Mouse (Mus musculus) spleen, adult 12 weeks (tissue): ENCODE results near the gene Npcd.

ENCODE experiments used
- DNase-seq: peaks from one replicate; pipeline ENCODE4 v3.0.0; 2022; ENCODE audit warnings: low spot score

The Npcd gene

GRCm38 (mm10) chr15:79803533-79804351 lies 30.3 kb downstream of the Npcd start:
- no peak for DNase-seq

GRCm38 (mm10) chr15:79802304-79802703 lies 31.7 kb downstream of the Npcd start:
- no peak for DNase-seq

DNA sequence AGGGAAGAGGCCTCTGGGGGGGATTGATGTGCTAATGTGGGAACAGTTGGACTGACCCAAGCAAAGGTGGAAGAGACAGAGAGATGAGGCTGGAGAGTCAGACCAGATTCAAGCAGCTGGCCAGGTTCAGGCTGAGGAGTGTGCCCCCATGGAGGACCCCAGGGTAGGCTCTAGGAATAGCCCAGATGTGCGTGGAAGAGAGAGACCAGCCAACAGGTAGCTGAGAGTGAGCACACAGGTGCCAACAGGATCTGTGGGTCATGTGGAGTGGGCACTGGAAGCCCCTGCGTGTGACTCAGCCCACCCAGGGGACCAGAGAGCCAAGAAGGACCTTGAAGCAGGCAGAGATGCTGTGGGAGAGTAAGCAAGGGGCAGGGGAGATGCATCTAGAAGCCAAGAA lies 32.4 kb downstream of the Npcd start:
- no peak for DNase-seq

DNA sequence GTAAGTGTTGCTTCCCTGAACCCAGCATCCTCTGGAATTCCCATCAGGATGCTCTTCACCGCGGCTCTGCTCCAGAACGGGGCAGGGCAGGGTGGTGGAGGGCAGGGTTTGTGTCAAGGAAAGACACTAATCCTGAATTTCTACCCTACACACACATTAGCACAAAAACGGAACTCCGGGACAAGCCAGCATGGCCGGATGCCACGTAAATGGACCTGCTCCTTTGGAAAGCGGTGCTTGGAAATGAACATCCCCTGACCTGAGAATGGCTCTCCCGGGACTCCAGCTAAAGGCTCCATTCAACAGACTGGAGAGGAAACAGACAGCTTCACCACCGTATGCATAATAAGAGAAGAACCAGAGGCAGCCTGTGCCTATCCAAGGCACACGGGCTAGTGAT lies 33.3 kb downstream of the Npcd start:
- DNase-seq, result no peak

DNA sequence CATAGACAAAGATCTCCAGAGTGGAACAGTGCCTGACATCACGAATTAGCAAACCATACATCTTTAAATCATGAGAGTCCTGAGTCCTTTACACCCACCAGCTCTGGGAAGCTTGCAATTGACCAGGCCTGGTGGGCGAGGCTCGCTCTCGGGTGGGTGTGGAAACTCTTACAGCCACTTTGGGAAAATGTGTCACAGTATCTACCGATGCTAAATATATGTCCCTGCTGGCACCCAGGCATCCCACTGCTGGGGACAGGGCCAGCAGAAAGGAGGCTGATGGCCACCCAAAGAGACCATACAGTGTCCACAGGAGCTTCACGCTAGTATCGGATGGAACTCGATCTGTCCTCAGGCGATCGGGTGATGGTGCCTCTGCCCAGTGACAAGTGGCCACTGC lies 35.4 kb downstream of the Npcd start:
- no peak for DNase-seq

DNA sequence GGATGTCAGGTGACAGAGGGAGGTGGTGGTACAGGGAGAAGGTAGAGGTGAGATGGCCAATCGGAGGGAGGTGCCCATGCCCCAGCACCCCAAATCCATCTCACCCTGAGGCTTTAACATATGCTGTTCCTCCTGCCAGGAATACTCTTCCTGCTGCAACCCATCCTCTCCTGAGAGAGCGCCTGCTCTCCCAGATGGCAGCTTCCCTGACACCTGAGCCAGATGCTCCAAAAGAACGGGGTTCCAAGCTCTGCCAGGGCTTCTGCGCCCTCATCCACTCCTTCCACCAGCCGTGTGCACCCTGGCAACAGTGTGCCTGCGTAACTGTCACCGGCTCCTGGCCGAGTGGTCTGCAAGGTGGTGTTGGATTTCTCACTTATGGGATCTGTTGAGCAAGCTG lies 36.4 kb downstream of the Npcd start:
- no peak for DNase-seq

DNA sequence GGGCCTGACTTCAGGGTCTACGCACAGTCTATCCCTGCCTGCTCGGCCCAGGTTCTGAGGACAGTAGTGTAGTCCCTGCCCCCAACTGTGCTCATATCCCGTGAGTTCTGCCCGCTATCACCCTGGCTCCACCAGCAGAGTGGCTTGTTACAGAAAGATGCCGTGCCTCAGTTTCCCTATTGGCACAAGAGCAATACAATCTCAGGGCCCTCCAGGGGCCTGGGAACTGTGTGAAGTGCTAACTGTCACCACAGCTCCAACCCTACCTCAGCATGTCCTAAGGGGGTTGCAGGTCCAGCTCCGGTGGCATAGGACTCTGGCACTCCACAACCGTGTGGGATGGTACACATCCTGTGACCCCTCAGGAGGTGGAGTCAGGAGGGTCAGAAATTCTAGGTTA lies 36.9 kb downstream of the Npcd start:
- DNase-seq, result no peak

DNA sequence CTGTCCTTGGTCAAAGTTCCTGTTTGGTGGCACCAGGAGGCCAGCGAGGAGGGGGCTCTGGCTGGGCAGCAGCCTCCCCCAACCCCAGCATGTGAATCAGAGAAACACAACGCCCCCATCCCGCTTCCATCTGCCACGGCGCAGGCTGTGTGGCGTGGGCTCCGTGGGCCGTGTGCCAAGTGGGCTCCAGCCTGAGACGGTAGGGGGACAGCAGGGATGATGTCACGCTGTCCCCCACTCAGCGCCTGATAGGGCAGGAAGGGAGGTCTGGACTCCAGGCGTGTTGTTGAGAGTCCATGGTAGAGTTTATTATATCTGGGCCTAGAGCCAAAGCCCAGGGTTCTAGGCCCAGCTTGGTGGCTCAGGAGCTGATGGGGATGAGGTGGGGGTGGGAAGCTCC lies 37.8 kb downstream of the Npcd start:
- no peak for DNase-seq

DNA sequence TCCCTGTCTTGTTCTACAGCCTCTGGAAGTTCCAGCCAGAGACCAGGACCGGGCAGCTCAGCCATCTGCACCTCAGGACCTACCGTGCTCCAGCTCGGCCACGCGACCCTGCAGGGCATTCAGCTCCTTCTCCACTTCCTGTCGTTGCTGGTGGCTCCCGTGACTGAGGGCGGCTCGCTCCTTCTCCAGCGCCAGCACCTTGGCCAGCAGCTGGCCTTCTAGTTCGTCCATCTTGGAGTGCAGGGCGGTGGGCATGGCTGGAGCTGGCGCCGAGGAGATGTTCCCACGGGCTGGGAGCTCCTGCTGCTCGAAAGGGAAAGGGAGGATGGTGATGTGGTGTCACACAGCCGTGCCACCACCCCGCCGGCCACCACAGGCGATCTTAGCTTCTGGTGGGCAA lies 39.9 kb downstream of the Npcd start:
- DNase-seq, result no peak

DNA sequence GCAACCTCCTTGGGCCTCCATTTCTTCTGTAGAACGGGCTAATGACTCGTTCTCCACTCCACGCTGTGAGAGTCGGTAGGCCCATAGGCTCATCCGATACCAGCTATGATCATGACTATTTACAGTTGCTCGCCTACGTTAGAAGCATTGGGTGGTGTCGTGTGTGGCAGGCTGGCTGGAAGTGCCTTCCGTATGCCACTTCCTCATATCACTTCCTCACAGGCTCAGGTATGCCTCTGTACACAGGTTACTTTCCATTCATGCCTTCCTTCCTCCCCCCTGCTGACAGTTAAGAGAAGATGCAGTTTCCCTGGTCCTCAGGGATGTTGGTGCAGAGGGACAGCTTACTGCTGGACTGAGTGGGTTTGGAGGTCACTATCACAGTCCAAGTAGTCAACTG lies 41.0 kb downstream of the Npcd start:
- DNase-seq, result no peak

DNA sequence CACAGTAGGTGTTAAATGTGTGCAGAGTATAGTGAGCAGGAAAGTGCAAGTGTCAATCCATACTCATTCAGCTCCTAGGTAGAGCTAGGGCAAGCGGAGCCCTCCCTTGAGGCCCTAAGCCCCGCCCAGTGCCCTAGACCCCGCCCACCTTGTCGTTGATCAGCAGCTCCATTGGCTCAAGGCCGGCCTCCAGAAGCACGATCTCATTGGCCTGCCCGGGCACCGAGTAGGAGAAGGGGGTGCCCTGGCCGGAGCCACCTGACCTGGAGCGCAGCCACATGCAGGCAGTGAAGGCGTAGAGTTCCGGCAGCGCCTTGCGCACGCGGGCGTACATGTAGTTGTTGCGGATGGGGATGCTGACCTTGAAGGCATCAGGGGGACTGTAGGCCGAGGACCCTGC lies 41.6 kb downstream of the Npcd start:
- DNase-seq, result no peak

GRCm38 (mm10) chr15:79791502-79791901 lies 42.5 kb downstream of the Npcd start:
- DNase-seq, result no peak

DNA sequence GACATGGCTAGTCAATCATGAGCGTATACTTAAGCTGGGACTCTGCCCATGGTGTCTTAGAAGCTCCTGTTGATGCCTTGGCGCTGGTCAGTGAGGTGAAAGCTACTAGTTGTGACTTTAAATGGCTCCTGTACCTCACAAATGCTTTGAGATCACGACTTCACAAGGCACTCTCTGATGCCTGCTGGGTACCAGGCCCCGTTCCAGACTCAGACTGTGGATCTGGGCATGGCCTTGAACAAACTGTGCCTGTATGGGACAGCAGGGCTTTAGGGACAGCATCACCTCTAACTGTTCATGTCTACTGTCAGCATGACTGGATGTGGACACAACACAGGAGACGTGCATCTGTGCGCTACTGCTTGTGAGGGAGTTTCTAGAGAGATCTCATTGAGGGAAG lies 43.1 kb downstream of the Npcd start:
- no peak for DNase-seq

GRCm38 (mm10) chr15:79790111-79790510 lies 43.9 kb downstream of the Npcd start:
- DNase-seq, result no peak

DNA sequence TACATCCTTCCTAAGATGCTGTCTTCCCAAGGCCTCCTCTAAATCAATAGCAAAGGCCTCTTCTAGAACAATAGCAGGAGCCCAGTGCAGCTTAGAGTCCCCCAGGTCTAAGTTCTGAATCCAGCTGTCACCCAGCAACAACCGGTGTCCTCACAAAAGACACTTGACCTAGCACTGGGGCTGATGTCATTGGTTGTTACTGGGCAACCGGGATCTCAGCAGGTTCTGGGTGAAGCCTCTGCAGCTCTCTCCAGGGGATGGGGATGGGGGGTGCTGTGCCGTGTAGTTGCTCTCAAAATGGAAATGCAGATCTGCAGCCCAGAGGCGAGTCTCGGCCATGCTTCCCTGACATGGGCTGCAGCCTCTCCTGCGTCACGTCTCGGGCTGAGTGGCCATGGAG lies 46.2 kb downstream of the Npcd start:
- no peak for DNase-seq

GRCm38 (mm10) chr15:79785056-79785455 lies 49.0 kb downstream of the Npcd start:
- no peak for DNase-seq

GRCm38 (mm10) chr15:79777749-79778148 lies 56.3 kb downstream of the Npcd start, which contains the start of gene Dnal4:
Dnal4 (minus strand) TSS chr15:79777849.
- DNase-seq, result no peak

DNA sequence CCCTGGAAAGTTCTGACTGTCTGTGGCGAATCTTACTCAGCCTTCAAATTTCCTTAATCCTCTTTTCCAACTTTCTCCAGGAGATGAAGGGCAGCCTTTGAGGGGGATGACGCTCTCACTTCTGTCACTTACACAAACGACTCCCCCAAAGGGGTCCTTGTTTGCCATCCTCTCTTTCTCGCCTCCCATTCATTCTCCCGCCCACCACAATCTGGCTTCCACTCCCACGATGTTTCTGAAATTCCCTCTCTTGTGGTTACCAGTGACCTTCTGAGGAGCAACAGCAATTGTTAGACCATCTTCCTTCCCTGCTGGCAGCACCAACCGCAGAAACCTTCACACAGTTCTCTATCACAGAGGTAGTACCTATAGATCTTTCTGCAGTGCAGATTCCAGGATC lies 58.4 kb downstream of the Npcd start:
- DNase-seq, result no peak

GRCm38 (mm10) chr15:79774117-79775027 lies 59.7 kb downstream of the Npcd start:
- DNase-seq, result peak; percentile 88

DNA sequence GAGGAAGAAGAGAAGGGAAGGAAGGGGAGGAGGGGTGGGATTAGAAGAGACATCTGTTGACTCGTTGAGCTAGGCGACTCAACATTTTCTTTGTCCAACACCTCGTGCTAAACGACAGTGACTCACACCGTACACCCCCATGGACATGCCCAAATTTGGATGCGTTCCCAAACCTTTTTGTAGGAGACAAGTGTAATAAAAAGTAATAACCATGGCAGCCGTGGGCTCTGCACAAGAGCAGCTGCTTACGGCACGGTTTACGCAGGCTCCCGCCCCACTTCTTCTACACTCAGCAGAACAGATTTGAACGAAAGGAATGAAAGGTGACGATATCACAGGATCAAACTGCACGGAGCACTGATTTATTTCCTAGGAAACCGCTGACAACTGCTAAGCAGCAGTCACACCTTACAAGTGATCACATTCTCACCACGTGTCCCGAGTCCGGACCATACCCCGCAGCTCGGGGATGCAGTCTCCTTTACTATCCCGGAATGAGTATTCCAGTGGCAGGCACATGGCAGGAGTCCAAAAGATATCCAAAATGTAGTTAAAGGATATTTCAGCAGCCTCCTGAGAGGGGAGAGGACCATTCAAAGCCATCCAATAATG lies 63.3 kb downstream of the Npcd start:
- DNase-seq, result no peak

DNA sequence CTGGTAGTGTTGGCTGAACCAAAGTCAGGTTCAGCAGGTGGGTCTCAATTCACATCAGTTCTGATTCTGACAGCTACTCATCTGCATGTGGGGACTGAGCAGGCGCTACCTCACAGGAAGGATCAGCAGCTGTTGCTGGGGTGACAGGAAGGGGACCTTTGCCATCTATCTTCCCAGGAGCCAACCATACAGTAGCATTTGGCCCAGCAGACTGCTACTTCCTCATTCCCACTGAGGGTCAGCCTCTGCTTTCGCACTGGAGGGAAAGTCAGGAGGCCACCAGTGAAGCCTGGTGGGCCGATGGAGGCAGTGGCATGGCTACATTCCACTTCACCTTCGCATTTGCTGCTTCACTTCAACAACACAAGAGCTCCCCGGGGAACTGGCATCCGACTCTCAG lies 65.7 kb downstream of the Npcd start:
- no peak for DNase-seq

DNA sequence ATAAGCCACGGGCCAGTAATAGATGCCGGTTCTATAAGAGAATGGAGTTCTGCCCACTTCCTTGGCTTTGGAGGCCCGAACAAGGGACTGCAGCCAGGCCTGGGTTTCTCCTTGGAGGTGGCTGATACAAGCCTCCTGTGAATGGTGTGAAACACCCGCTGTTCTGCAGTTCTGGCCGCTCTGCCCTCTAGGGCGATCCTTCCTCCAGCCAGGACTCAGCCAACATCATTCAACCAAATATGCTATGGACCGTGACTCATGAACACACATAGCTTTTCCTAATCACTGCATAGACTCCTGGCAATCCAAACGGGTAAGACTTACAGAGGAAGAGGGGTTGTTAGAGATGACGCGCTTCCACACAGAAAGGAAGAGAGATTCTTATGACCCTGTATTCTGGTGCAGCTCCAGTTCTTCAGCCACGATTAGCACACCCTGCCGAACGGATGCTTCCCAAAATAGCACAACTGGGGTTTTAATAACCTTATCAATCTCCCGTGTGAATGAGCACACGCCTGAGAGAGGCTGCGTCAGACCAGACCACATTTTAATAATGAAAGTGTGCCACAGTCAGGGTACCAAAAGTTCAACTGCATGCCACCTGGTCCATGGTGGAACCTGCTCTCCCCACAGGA lies 66.6 kb downstream of the Npcd start:
- DNase-seq, result no peak
